Mouse (Mus musculus) MN1 (cell line): ENCODE results near the gene Pgc.

Source experiments
- DNase-seq: peaks from one replicate; pipeline ENCODE4 v3.0.0-alpha.2; 2016; ENCODE audit warnings: low spot score

The Pgc gene

GRCm38 (mm10) chr17:47726566-47726965 is at the start of gene Pgc:
TSS of gene Pgc (plus strand) at chr17:47726842.
- DNase-seq: no peak

GRCm38 (mm10) chr17:47678238-47678637 is 48.4 kb upstream of the Pgc start:
- no peak for DNase-seq

GRCm38 (mm10) chr17:47678702-47679101 is 47.9 kb upstream of the Pgc start:
- no peak for DNase-seq

- no peak for DNase-seq
These were observed 43.8 kb upstream of the Pgc start for GRCm38 (mm10) chr17:47682836-47683235.

GRCm38 (mm10) chr17:47687409-47688343 is 39.0 kb upstream of the Pgc start:
- DNase-seq: peak; percentile 98

- DNase-seq: no peak
These were observed 38.4 kb upstream of the Pgc start, which contains the start of gene Tomm6 for GRCm38 (mm10) chr17:47688344-47688607. TSS of gene Tomm6 (minus strand) at chr17:47688386.

GRCm38 (mm10) chr17:47688608-47689575 is 37.8 kb upstream of the Pgc start, which contains the start of gene Frs3:
TSS of gene Frs3 (plus strand) at chr17:47689030.
- peak; percentile 46 for DNase-seq

- no peak for DNase-seq
These were observed 36.7 kb upstream of the Pgc start for GRCm38 (mm10) chr17:47689894-47690293.

GRCm38 (mm10) chr17:47691650-47692049 is 35.0 kb upstream of the Pgc start:
- no peak for DNase-seq

- no peak for DNase-seq
These were observed 32.8 kb upstream of the Pgc start for GRCm38 (mm10) chr17:47693671-47694441.

- DNase-seq: no peak
These were observed 32.4 kb upstream of the Pgc start, which contains the start of gene Gm21981 for GRCm38 (mm10) chr17:47694442-47694502. TSS of gene Gm21981 (minus strand) at chr17:47694455.

GRCm38 (mm10) chr17:47694503-47695336 is 31.9 kb upstream of the Pgc start, which contains the start of gene Prickle4:
TSS of gene Prickle4 (minus strand) at chr17:47694736.
- peak; percentile 99 for DNase-seq

- no peak for DNase-seq
These were observed 31.3 kb upstream of the Pgc start for GRCm38 (mm10) chr17:47695337-47695710.

GRCm38 (mm10) chr17:47698156-47698555 is 28.5 kb upstream of the Pgc start:
- DNase-seq: no peak

GRCm38 (mm10) chr17:47699055-47699454 is 27.6 kb upstream of the Pgc start:
- no peak for DNase-seq

GRCm38 (mm10) chr17:47701793-47702192 is 24.8 kb upstream of the Pgc start:
- DNase-seq: no peak

- DNase-seq: no peak
These were observed 23.9 kb upstream of the Pgc start for GRCm38 (mm10) chr17:47702548-47703345.

GRCm38 (mm10) chr17:47703556-47703955 is 23.1 kb upstream of the Pgc start:
- no peak for DNase-seq

- DNase-seq: no peak
These were observed 21.9 kb upstream of the Pgc start for GRCm38 (mm10) chr17:47704692-47705091.

GRCm38 (mm10) chr17:47706196-47706595 is 20.4 kb upstream of the Pgc start:
- no peak for DNase-seq

- no peak for DNase-seq
These were observed 18.7 kb upstream of the Pgc start for GRCm38 (mm10) chr17:47707961-47708360.
